Mouse (Mus musculus) liver, embryonic 15.5 days (tissue): Measurements from ENCODE around the gene Slc39a9. TPM values are rescaled to one million over a fixed set of nuclear protein-coding genes. Genes with fewer than 3 reads are reported as not detected.
A peak's percentile ranks its signal among the peaks of the same experiment; 100 is the strongest.

ENCODE experiments used
- ATAC-seq: fragments of 200-750 bp; cut with Nextera tagmentation; 2 replicates; pipeline ENCODE4 v1.8.0; 2017; ENCODE audit warnings: moderate number of reproducible peaks, mild to moderate bottlenecking, moderate library complexity; ENCODE audit not compliant: insufficient read depth
- H3K27ac ChIP-seq: fragments of 300-500 bp; sonication (generic); replicated peaks from 2 replicates; pipeline ENCODE4 v1.5.1; 2015; ENCODE audit warnings: mild to moderate bottlenecking, inconsistent platforms
- H3K27me3 ChIP-seq: fragments of 300-500 bp; sonication (generic); 2 replicates; pipeline ENCODE4 v1.6.1; 2015; ENCODE audit warnings: mild to moderate bottlenecking, inconsistent platforms
- H3K36me3 ChIP-seq: fragments of 300-500 bp; sonication (generic); replicated peaks from 2 replicates; pipeline ENCODE4 v1.6.1; 2015; ENCODE audit warnings: moderate library complexity, mild to moderate bottlenecking, inconsistent platforms
- H3K4me1 ChIP-seq: fragments of 300-500 bp; sonication (generic); replicated peaks from 2 replicates; pipeline ENCODE4 v1.6.1; 2015; ENCODE audit warnings: inconsistent platforms
- H3K4me2 ChIP-seq: fragments of 300-500 bp; sonication (generic); 2 replicates; pipeline ENCODE4 v1.6.1; 2015; ENCODE audit warnings: moderate library complexity, mild to moderate bottlenecking, inconsistent platforms
- H3K4me3 ChIP-seq: fragments of 300-500 bp; sonication (generic); replicated peaks from 2 replicates; pipeline ENCODE4 v1.5.1; 2015; ENCODE audit warnings: mild to moderate bottlenecking, inconsistent platforms
- H3K9ac ChIP-seq: fragments of 300-500 bp; sonication (generic); 2 replicates; pipeline ENCODE4 v1.6.1; 2015; ENCODE audit warnings: moderate library complexity, mild to moderate bottlenecking, inconsistent platforms
- H3K9me3 ChIP-seq: fragments of 300-500 bp; sonication (generic); replicated peaks from 2 replicates; pipeline ENCODE4 v1.6.1; 2016; ENCODE audit warnings: inconsistent platforms
- WGBS: fragments of 180-500 bp; shearing (Covaris S2); methylation state at CpG from one replicate; pipeline ENCODE4 v1.1.7; 2015; ENCODE audit warnings: mixed read lengths; ENCODE audit not compliant: insufficient replicate concordance; 5-methylcytosine and 5-hydroxymethylcytosine counted together
- polyA plus RNA-seq: library from polyadenylated mRNA; unstranded; fragments of >200 nt; fragmentation: Nextera tagmentation; extraction: Ambion mirVana; gene quantifications from 2 replicates; pipeline ENCODE4 v1.2.1, GENCODE M21; 2015

The Slc39a9 gene
- polyA plus RNA-seq, 1 experiment from 2014 or later = 10.8 TPM

GRCm38 (mm10) chr12:80721458-80721857, 77.8 kb downstream of the Slc39a9 start:
- no peak overlapping the region for H3K9ac ChIP-seq
- no peak overlapping the region for H3K27ac ChIP-seq
- peaks cover 4% of the 10 kb centered on the region; the same call in 1 of the 2 replicates for H3K4me1 ChIP-seq
- H3K4me3 ChIP-seq = no peak overlapping the region
- H3K4me2 ChIP-seq = no peak overlapping the region
- H3K9me3 ChIP-seq = no peaks in the 10 kb centered on the region
- no peaks in the 10 kb centered on the region for H3K36me3 ChIP-seq
- 76% methylated on average over 15 of the region's 15 CpGs for WGBS
- H3K27me3 ChIP-seq = peaks cover 4% of the 10 kb centered on the region
- ATAC-seq = no peak

GRCm38 (mm10) chr12:80724853-80725559, 81.3 kb downstream of the Slc39a9 start:
- H3K4me3 ChIP-seq = no peak overlapping the region
- H3K27me3 ChIP-seq = peaks cover 9% of the 10 kb centered on the region; the same call in 1 of the 2 replicates
- H3K9ac ChIP-seq = no peak overlapping the region
- ATAC-seq = no peak
- 20% methylated on average over 10 of the region's 10 CpGs for WGBS
- no peaks in the 10 kb centered on the region; the same call in 1 of the 2 replicates for H3K4me1 ChIP-seq
- no peaks in the 10 kb centered on the region for H3K9me3 ChIP-seq
- H3K27ac ChIP-seq = no peak overlapping the region
- H3K36me3 ChIP-seq = no peaks in the 10 kb centered on the region
- H3K4me2 ChIP-seq = peak overlapping the region; percentile 7; the same call in 1 of the 2 replicates

- no peak for ATAC-seq
- Histone ChIP-seq H3K4me1 (peaks cover 3% of the 10 kb centered on the region; the same call in 1 of the 2 replicates), H3K4me2 (no peak overlapping the region), H3K36me3 (no peaks in the 10 kb centered on the region), H3K27ac (no peak overlapping the region), H3K9ac (no peak overlapping the region), H3K27me3 (peaks cover 9% of the 10 kb centered on the region; the same call in 1 of the 2 replicates), H3K9me3 (no peaks in the 10 kb centered on the region), H3K4me3 (no peak overlapping the region)
- WGBS = 5% methylated on average over 1 of the region's 1 CpGs
These were observed 84.5 kb downstream of the Slc39a9 start for GRCm38 (mm10) chr12:80728207-80728606.

- no peak overlapping the region for H3K4me2 ChIP-seq
- no peaks in the 10 kb centered on the region for H3K36me3 ChIP-seq
- no peaks in the 10 kb centered on the region for H3K9me3 ChIP-seq
- H3K9ac ChIP-seq = no peak overlapping the region
- peaks cover 9% of the 10 kb centered on the region; the same call in 1 of the 2 replicates for H3K27me3 ChIP-seq
- H3K4me1 ChIP-seq = 0 out of 2 replicates have a peak, but pooled peaks cover 3% of the 10 kb centered on the region
- no peak for ATAC-seq
- no peak overlapping the region for H3K27ac ChIP-seq
- H3K4me3 ChIP-seq = no peak overlapping the region
- 38% methylated on average over 2 of the region's 2 CpGs for WGBS
These were observed 85.1 kb downstream of the Slc39a9 start for GRCm38 (mm10) chr12:80728814-80729213.

- no peak overlapping the region for H3K9ac ChIP-seq
- WGBS = 63% methylated on average over 12 of the region's 12 CpGs
- H3K36me3 ChIP-seq = no peaks in the 10 kb centered on the region
- H3K27ac ChIP-seq = no peak overlapping the region
- no peak overlapping the region for H3K4me3 ChIP-seq
- H3K4me1 ChIP-seq = 0 out of 2 replicates have a peak, but pooled peaks cover 9% of the 10 kb centered on the region
- H3K27me3 ChIP-seq = peaks cover 9% of the 10 kb centered on the region; the same call in 1 of the 2 replicates
- H3K9me3 ChIP-seq = no peaks in the 10 kb centered on the region
- no peak; the same call in 1 of the 2 replicates for ATAC-seq
- no peak overlapping the region for H3K4me2 ChIP-seq
These were observed 86.3 kb downstream of the Slc39a9 start for GRCm38 (mm10) chr12:80729758-80730530.

- H3K36me3 ChIP-seq = no peaks in the 10 kb centered on the region
- 13% methylated on average over 9 of the region's 9 CpGs for WGBS
- H3K9ac ChIP-seq = no peak overlapping the region
- no peak overlapping the region for H3K4me2 ChIP-seq
- peaks cover 9% of the 10 kb centered on the region; the same call in 1 of the 2 replicates for H3K27me3 ChIP-seq
- 0 out of 2 replicates have a peak, but pooled peaks cover 14% of the 10 kb centered on the region for H3K4me1 ChIP-seq
- no peak overlapping the region for H3K4me3 ChIP-seq
- no peaks in the 10 kb centered on the region for H3K9me3 ChIP-seq
- no peak overlapping the region for H3K27ac ChIP-seq
- ATAC-seq = no peak
These were observed 86.9 kb downstream of the Slc39a9 start for GRCm38 (mm10) chr12:80730567-80730966.

Other genes starting within 250 kb of the Slc39a9 start
- 2.2 and 3.2 TPM in 2 replicates for gene Dcaf5, start 207.3 kb upstream of the Slc39a9 start, polyA plus RNA-seq
- 5.3 and 6.0 TPM in 2 replicates for gene Exd2, start 180.8 kb upstream of the Slc39a9 start, polyA plus RNA-seq
- gene Galnt16, start 125.6 kb upstream of the Slc39a9 start, polyA plus RNA-seq = 0.29 and 0.45 TPM in 2 replicates
- 103 and 115 TPM in 2 replicates for gene Erh, start 458 bp downstream of the Slc39a9 start, polyA plus RNA-seq
- 0.18 and 0.30 TPM in 2 replicates for gene Plekhd1, start 48.7 kb downstream of the Slc39a9 start, polyA plus RNA-seq
- not detected in 2 replicates for gene Ccdc177, start 116.8 kb downstream of the Slc39a9 start, polyA plus RNA-seq
- gene Susd6, start 146.6 kb downstream of the Slc39a9 start, polyA plus RNA-seq = 13.7 and 15.8 TPM in 2 replicates